Mouse (Mus musculus): ENCODE results near the gene Abca4. TPM values are rescaled to one million over a fixed set of nuclear protein-coding genes. Genes with fewer than 3 reads are reported as not detected.
"Not testable (repeated sequence)": the region's sequence is repeated elsewhere in the genome, so short reads cannot be mapped to it uniquely, and the experiment has no call there.

Gene Abca4
- polyA plus RNA-seq, 1 experiment, result 5.1 TPM

GRCm38 (mm10) chr3:122074334-122074733 is 30.1 kb downstream of the Abca4 start:
- H3K4me3 ChIP-seq (replicated peaks; ENCODE audit: extremely low read depth, low read depth, low read length), result no peak overlapping the region
- no peak for TF ChIP-seq POLR2A (IDR thresholded peaks at IDR 0.05; ENCODE audit: borderline replicate concordance, extremely low read depth, low read depth, low read length)
- TF ChIP-seq CTCF (IDR thresholded peaks at IDR 0.05; ENCODE audit: insufficient read depth, low read length), result no peak
- no peak for DNase-seq
- peaks cover 13% of the 10 kb centered on the region for H3K4me1 ChIP-seq (ENCODE audit: control insufficient read depth, insufficient read depth, low read length)
- WGBS, result 22% methylated on average over 10 of the region's 10 CpGs

- peak; percentile 24 for DNase-seq
- WGBS, result 33% methylated on average over 6 of the region's 6 CpGs
- peaks cover 10% of the 10 kb centered on the region for H3K4me1 ChIP-seq (ENCODE audit: control insufficient read depth, insufficient read depth, low read length)
These were observed 33.9 kb downstream of the Abca4 start for GRCm38 (mm10) chr3:122078141-122078540.

GRCm38 (mm10) chr3:122079172-122079571 is 34.9 kb downstream of the Abca4 start:
- Histone ChIP-seq H3K4me1 (ENCODE audit: control insufficient read depth, insufficient read depth, low read length) (peaks cover 4% of the 10 kb centered on the region), H3K4me3 (replicated peaks; ENCODE audit: extremely low read depth, low read depth, low read length) (no peak overlapping the region)
- DNase-seq, result no peak
- TF ChIP-seq POLR2A (IDR thresholded peaks at IDR 0.05; ENCODE audit: borderline replicate concordance, extremely low read depth, low read depth, low read length) (no peak), CTCF (IDR thresholded peaks at IDR 0.05; ENCODE audit: insufficient read depth, low read length) (no peak)
- 76% methylated on average over 6 of the region's 6 CpGs for WGBS

More at GRCm38 (mm10) chr3:122078141-122078540, 33.9 kb downstream of the Abca4 start:
- no peak overlapping the region for H3K4me3 ChIP-seq (replicated peaks; ENCODE audit: extremely low read depth, low read depth, low read length)
- no peak for TF ChIP-seq CTCF (IDR thresholded peaks at IDR 0.05; ENCODE audit: insufficient read depth, low read length)
- TF ChIP-seq POLR2A (IDR thresholded peaks at IDR 0.05; ENCODE audit: borderline replicate concordance, extremely low read depth, low read depth, low read length), result no peak; the same call in 1 of the 2 replicates

- H3K4me3 ChIP-seq (replicated peaks; ENCODE audit: extremely low read depth, low read depth, low read length); H3K4me1 ChIP-seq (ENCODE audit: control insufficient read depth, insufficient read depth, low read length); DNase-seq: not testable (repeated sequence)
- WGBS, result 91% methylated on average over 8 of the region's 8 CpGs
These were observed 37.4 kb downstream of the Abca4 start for GRCm38 (mm10) chr3:122081634-122082033.

GRCm38 (mm10) chr3:122082338-122082737 is 38.1 kb downstream of the Abca4 start:
- no peak for DNase-seq
- H3K4me3 ChIP-seq (replicated peaks; ENCODE audit: extremely low read depth, low read depth, low read length), result no peak overlapping the region
- 79% methylated on average over 7 of the region's 7 CpGs for WGBS
- no peaks in the 10 kb centered on the region; the same call in none of the 2 replicates for H3K4me1 ChIP-seq (ENCODE audit: control insufficient read depth, insufficient read depth, low read length)
- TF ChIP-seq POLR2A (IDR thresholded peaks at IDR 0.05; ENCODE audit: borderline replicate concordance, extremely low read depth, low read depth, low read length), result no peak
- TF ChIP-seq CTCF (IDR thresholded peaks at IDR 0.05; ENCODE audit: insufficient read depth, low read length), result no peak

GRCm38 (mm10) chr3:122085157-122085989 is 41.1 kb downstream of the Abca4 start:
- Histone ChIP-seq H3K4me3 (replicated peaks; ENCODE audit: extremely low read depth, low read depth, low read length) (no peak overlapping the region), H3K4me1 (ENCODE audit: control insufficient read depth, insufficient read depth, low read length) (no peaks in the 10 kb centered on the region; the same call in 1 of the 2 replicates)
- WGBS, result 79% methylated on average over 18 of the region's 18 CpGs
- no peak for DNase-seq
- TF ChIP-seq CTCF (IDR thresholded peaks at IDR 0.05; ENCODE audit: insufficient read depth, low read length) (no peak), POLR2A (IDR thresholded peaks at IDR 0.05; ENCODE audit: borderline replicate concordance, extremely low read depth, low read depth, low read length) (no peak)

- TF ChIP-seq POLR2A (IDR thresholded peaks at IDR 0.05; ENCODE audit: borderline replicate concordance, extremely low read depth, low read depth, low read length) (no peak), CTCF (IDR thresholded peaks at IDR 0.05; ENCODE audit: insufficient read depth, low read length) (no peak)
- 53% methylated on average over 11 of the region's 11 CpGs for WGBS
- no peaks in the 10 kb centered on the region; the same call in 1 of the 2 replicates for H3K4me1 ChIP-seq (ENCODE audit: control insufficient read depth, insufficient read depth, low read length)
- no peak overlapping the region for H3K4me3 ChIP-seq (replicated peaks; ENCODE audit: extremely low read depth, low read depth, low read length)
- no peak for DNase-seq
These were observed 43.9 kb downstream of the Abca4 start for GRCm38 (mm10) chr3:122088054-122088681.

GRCm38 (mm10) chr3:122090338-122090737 is 46.1 kb downstream of the Abca4 start:
- 84% methylated on average over 6 of the region's 6 CpGs for WGBS
- DNase-seq, result no peak
- H3K4me1 ChIP-seq (ENCODE audit: control insufficient read depth, insufficient read depth, low read length), result no peaks in the 10 kb centered on the region; the same call in 1 of the 2 replicates
- TF ChIP-seq POLR2A (IDR thresholded peaks at IDR 0.05; ENCODE audit: borderline replicate concordance, extremely low read depth, low read depth, low read length) (no peak), CTCF (IDR thresholded peaks at IDR 0.05; ENCODE audit: insufficient read depth, low read length) (no peak)
- H3K4me3 ChIP-seq (replicated peaks; ENCODE audit: extremely low read depth, low read depth, low read length), result no peak overlapping the region

GRCm38 (mm10) chr3:122099713-122100112 is 55.5 kb downstream of the Abca4 start:
- Histone ChIP-seq H3K4me3 (replicated peaks; ENCODE audit: extremely low read depth, low read depth, low read length) (no peak overlapping the region), H3K4me1 (ENCODE audit: control insufficient read depth, insufficient read depth, low read length) (no peaks in the 10 kb centered on the region; the same call in none of the 2 replicates)
- TF ChIP-seq POLR2A (IDR thresholded peaks at IDR 0.05; ENCODE audit: borderline replicate concordance, extremely low read depth, low read depth, low read length) (no peak), CTCF (IDR thresholded peaks at IDR 0.05; ENCODE audit: insufficient read depth, low read length) (no peak)
- WGBS, result 74% methylated on average over 5 of the region's 5 CpGs
- no peak for DNase-seq
